Comparison of ENCODE assay signal across 7 mouse cellular contexts in the genomic region with DNA sequence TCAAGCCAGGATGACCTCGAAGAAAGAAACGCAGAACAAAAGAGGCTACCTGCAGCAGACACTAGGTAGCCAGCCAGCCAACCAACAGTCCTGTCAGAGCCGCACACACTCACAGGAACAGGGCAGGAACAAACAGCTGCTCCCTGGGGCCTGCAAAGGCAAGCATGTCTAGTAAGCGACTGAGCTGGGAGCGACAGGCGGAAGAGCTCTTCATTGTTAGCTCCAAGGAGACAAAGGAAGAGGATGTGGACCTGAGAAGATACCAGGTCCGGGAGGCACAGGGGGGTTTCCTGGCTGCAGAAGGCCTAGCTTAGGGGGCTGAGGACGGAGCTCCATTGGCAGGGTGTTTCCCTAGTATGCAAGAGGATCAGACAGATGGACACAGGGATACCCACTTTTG. TPM values are rescaled to one million over a fixed set of nuclear protein-coding genes. Genes with fewer than 3 reads are reported as not detected.
DNase-seq lines count a peak whose midpoint lies in the region; TF ChIP-seq lines count a peak whose summit lies in the region.

No protein-coding gene starts in this region.

- DNase-seq in brain, embryonic 14.5 days (ENCODE audit: low read depth): peak; percentile 32
- peak; percentile 51 to 75 for DNase-seq in heart, adult 9 months (ENCODE audit: low spot score in 2 of 2)
- peak; percentile 65 for DNase-seq in kidney, adult 9 months
- DNase-seq in lung, postnatal 25 days (ENCODE audit: low spot score): peak; percentile 57
- DNase-seq in thymus, postnatal 10 days (ENCODE audit: low spot score in 2 of 2): no peak
- DNase-seq in left cerebral cortex, adult 11 months (ENCODE audit: low spot score): no peak
- no peak for DNase-seq in frontal cortex, adult 2 months (ENCODE audit: extremely low spot score in 1 of 2, low spot score in 1 of 2)

- no peak for TF ChIP-seq CTCF in brain, embryonic 14.5 days (IDR thresholded peaks at IDR 0.05; ENCODE audit: borderline replicate concordance, extremely low read depth, insufficient read depth, insufficient read length)

- no peak for TF ChIP-seq POLR2A in brain, embryonic 14.5 days (IDR thresholded peaks at IDR 0.05; ENCODE audit: borderline replicate concordance, extremely low read depth, insufficient read depth, insufficient read length, poor library complexity, severe bottlenecking)

RNA-seq across cellular contexts. Expression of a gene that starts 13.9 kb away (rescaled TPM):
- 18.6 and 19.0 TPM in 2 replicates for polyA plus RNA-seq in brain, embryonic 14.5 days (2012; rRNA removed)
- polyA plus RNA-seq in frontal cortex, adult 2 months (2012; rRNA removed): 29.5 and 39.0 TPM in 2 replicates

RNA-seq across cellular contexts. Expression of a gene that starts 35.0 kb away (rescaled TPM):
- polyA plus RNA-seq in brain, embryonic 14.5 days (2012; rRNA removed): not detected in 2 replicates
- polyA plus RNA-seq in frontal cortex, adult 2 months (2012; rRNA removed): 0.18 and 0.27 TPM in 2 replicates

Comparison
In these comparisons a context has a peak if more than half of its experiments do, and no peak if none do; other contexts are left out.
1. DNase-seq: peak in brain, embryonic 14.5 days (single experiment), heart, adult 9 months (2 of 2), kidney, adult 9 months (single experiment) and lung, postnatal 25 days (single experiment); none in thymus, postnatal 10 days (0 of 2), left cerebral cortex, adult 11 months (single experiment) and frontal cortex, adult 2 months (0 of 2).